Mouse (Mus musculus): ENCODE measurements around the gene Mrpl46.

The Mrpl46 gene

GRCm38 (mm10) chr7:78767929-78768531, 15.3 kb downstream of the Mrpl46 start:
- no peak for DNase-seq

DNA sequence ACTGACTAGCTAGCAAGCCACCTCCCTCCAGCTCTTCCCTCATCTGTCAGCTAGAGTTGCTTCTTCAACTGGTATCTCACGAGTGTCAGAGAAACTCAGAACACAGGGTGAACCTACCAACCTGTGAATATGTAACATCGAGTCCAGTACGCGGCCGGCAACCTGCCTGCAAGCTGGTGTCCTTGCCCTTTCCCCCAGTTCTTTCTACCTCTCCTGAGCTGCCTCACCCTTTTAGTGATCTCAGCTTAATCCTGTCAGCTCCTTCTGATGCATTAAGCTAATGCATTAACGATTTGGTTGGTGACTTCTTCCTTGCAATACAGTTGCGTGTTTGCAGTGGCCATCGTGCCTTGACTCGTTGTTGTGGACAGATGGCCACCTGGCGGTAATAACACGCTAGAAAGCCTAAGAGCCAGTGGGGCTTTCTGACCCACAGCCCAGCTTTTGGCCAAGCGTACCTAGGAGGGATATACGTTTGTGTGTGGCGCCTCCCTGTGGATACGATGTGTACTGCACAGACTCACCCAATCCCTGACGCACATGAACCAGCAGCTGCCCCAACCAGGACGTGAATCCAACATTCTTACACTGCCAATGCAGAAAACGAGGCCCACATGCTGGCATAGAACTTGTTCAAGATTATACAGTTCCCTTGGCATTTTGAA, 17.2 kb downstream of the Mrpl46 start:
- DNase-seq, result peak; percentile 79

- DNase-seq, result no peak
Observed at GRCm38 (mm10) chr7:78765215-78765631, 18.1 kb downstream of the Mrpl46 start.

GRCm38 (mm10) chr7:78763801-78764200, 19.5 kb downstream of the Mrpl46 start:
- DNase-seq, result no peak

DNA sequence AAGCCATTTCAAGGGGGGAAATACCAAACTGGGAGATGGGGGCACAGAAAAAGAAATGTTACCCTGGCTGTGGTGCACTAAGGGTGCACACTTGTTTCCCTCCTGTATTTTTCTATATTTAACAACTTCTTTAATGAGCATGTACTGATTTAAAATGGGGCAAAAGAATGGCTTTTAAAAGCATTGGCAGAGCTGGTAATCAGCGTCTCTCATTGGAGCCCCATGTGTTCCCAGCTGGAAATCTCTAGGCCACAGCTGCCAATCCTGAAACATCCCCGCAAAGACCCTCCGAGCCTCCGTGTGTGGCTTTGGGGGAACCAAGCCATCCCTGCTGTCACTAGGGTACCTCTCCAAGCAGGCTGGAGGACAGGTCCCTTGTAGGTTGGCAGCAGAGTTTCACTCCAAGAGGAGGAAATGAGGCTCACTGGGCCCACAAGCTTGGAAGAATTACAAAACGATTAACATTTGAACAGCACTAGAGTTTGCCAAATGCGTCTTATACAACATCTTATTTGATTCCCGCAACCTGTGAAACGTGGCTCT, 28.8 kb downstream of the Mrpl46 start:
- DNase-seq, result no peak

GRCm38 (mm10) chr7:78753752-78754457, 29.4 kb downstream of the Mrpl46 start:
- no peak for DNase-seq

DNA sequence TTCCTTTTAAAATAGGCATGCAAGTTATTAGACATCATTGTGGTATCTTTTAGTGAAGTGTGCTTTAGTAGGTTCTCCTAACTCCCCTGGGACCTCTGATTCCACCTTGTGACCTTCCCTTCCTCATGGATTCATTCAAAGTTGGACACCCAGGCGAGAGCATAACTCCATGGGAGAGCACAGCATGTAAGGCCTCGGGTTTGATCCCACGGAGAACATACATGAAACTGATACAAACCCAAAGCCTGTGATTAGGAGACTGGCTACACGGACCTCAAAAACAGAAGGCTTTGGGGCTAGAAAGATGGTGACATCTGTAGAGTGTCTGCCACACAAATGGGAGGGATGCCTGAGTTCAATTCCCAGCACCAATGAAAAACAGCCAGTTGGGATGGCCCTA, 30.4 kb downstream of the Mrpl46 start:
- no peak for DNase-seq

GRCm38 (mm10) chr7:78743731-78744385, 39.5 kb downstream of the Mrpl46 start:
- DNase-seq, result no peak

- no peak for DNase-seq
Observed at GRCm38 (mm10) chr7:78739351-78740000, 43.9 kb downstream of the Mrpl46 start.

DNA sequence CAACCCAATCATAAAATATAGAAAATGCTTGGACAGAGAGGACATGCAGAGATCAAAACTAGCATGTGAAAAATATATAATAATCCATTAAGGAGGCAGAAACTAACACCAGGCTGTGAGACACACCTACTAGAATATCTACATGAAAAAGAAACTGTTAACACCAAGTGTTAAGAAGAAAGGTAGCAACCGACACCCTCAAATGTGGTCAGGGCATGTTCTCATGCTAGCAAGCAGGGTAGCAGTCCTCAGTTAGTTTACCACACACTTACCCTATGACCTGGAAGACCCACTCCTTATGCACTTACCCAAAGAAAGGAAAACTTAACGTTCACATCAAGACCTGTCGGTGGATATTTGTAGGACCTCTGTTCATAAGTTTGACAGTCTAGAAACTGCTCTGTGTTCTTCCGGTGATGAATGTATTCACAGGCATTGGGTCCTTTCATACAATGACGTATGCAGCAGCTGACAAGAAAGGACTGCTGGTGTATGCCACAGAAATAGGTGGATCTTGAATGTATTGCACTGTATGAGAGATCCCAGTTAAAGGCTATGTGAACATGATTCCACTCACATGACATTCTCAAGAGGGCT, 45.6 kb downstream of the Mrpl46 start, which contains the start of gene Ntrk3:
TSS of gene Ntrk3 (minus strand) at position 399 of the 597 bp plus-strand sequence.
- DNase-seq, result no peak

GRCm38 (mm10) chr7:78737196-78737595, 46.1 kb downstream of the Mrpl46 start:
- DNase-seq, result no peak

GRCm38 (mm10) chr7:78731391-78731790, 51.9 kb downstream of the Mrpl46 start:
- DNase-seq, result no peak
